Mouse (Mus musculus) ZHBTc4 (cell line): ENCODE results near the gene Enpp1.

ENCODE experiments used
- DNase-seq: peaks from one replicate; pipeline ENCODE4 v3.0.0-alpha.2; 2011; ENCODE audit warnings: low read depth, low spot score

Enpp1 gene

GRCm38 (mm10) chr10:24711480-24712366, at the start of gene Enpp1:
Gene Enpp1 (minus strand): TSS chr10:24712159.
- peak; percentile 76 for DNase-seq

GRCm38 (mm10) chr10:24758326-24758915, 46.5 kb upstream of the Enpp1 start:
- peak; percentile 16 for DNase-seq

- DNase-seq = no peak
Measured at GRCm38 (mm10) chr10:24754874-24755540, 43.0 kb upstream of the Enpp1 start.

- DNase-seq = peak; percentile 16
Measured at GRCm38 (mm10) chr10:24754251-24754835, 42.4 kb upstream of the Enpp1 start.

GRCm38 (mm10) chr10:24753536-24754250, 41.7 kb upstream of the Enpp1 start:
- no peak for DNase-seq

GRCm38 (mm10) chr10:24742950-24743487, 31.1 kb upstream of the Enpp1 start:
- no peak for DNase-seq

GRCm38 (mm10) chr10:24741229-24742198, 29.6 kb upstream of the Enpp1 start:
- no peak for DNase-seq

GRCm38 (mm10) chr10:24739171-24739570, 27.2 kb upstream of the Enpp1 start:
- no peak for DNase-seq

- DNase-seq = no peak
Measured at GRCm38 (mm10) chr10:24738456-24738855, 26.5 kb upstream of the Enpp1 start.

- no peak for DNase-seq
Measured at GRCm38 (mm10) chr10:24735027-24735777, 23.2 kb upstream of the Enpp1 start.

- DNase-seq = no peak
Measured at GRCm38 (mm10) chr10:24727478-24727877, 15.5 kb upstream of the Enpp1 start.

GRCm38 (mm10) chr10:24725197-24725596, 13.2 kb upstream of the Enpp1 start:
- no peak for DNase-seq

- no peak for DNase-seq
Measured at GRCm38 (mm10) chr10:24721841-24722240, 9.9 kb upstream of the Enpp1 start.

GRCm38 (mm10) chr10:24719383-24719782, 7.4 kb upstream of the Enpp1 start:
- DNase-seq = no peak

GRCm38 (mm10) chr10:24718720-24719119, 6.8 kb upstream of the Enpp1 start:
- DNase-seq = no peak

GRCm38 (mm10) chr10:24718058-24718457, 6.1 kb upstream of the Enpp1 start:
- DNase-seq = no peak

- no peak for DNase-seq
Measured at GRCm38 (mm10) chr10:24716232-24716631, 4.3 kb upstream of the Enpp1 start.

- DNase-seq = no peak
Measured at GRCm38 (mm10) chr10:24712901-24713300, 942 bp upstream of the Enpp1 start.

- DNase-seq = no peak
Measured at GRCm38 (mm10) chr10:24712367-24712761, 405 bp upstream of the Enpp1 start.
